Mouse (Mus musculus) forebrain, embryonic 14.5 days (tissue): ENCODE measurements around the gene Olfr619. TPM values are rescaled to one million over a fixed set of nuclear protein-coding genes. Genes with fewer than 3 reads are reported as not detected.

Experiments
- ATAC-seq: fragments of 200-750 bp; cut with Nextera tagmentation; 2 replicates; pipeline ENCODE4 v1.8.0; 2017; ENCODE audit warnings: mild to moderate bottlenecking, moderate library complexity
- DNase-seq: peaks from one replicate; pipeline ENCODE4 v3.0.0-alpha.2; 2015; ENCODE audit warnings: low spot score
- H3K27ac ChIP-seq: fragments of 300-500 bp; sonication (generic); 2 replicates; pipeline ENCODE4 v1.5.1; 2014; ENCODE audit warnings: low read depth, mild to moderate bottlenecking, control low read depth, low read length, moderate library complexity
- H3K27me3 ChIP-seq: fragments of 300-500 bp; sonication (generic); replicated peaks from 2 replicates; pipeline ENCODE4 v1.6.1; 2014; ENCODE audit warnings: low read length, control low read depth, mixed read lengths; ENCODE audit not compliant: control insufficient read depth, insufficient read depth
- H3K36me3 ChIP-seq: fragments of 300-500 bp; sonication (generic); 2 replicates; pipeline ENCODE4 v1.6.1; 2014; ENCODE audit warnings: low read length, control low read depth; ENCODE audit not compliant: control insufficient read depth, insufficient read depth
- H3K4me1 ChIP-seq: fragments of 300-500 bp; sonication (generic); 2 replicates; pipeline ENCODE4 v1.6.1; 2014; ENCODE audit warnings: antibody characterized with exemption, low read length, control low read depth; ENCODE audit not compliant: control insufficient read depth, insufficient read depth
- H3K4me2 ChIP-seq: fragments of 300-500 bp; sonication (generic); 2 replicates; pipeline ENCODE4 v1.6.1; 2014; ENCODE audit warnings: mild to moderate bottlenecking, control low read depth, low read length
- H3K4me3 ChIP-seq: fragments of 300-500 bp; sonication (generic); 2 replicates; pipeline ENCODE4 v1.5.1; 2014; ENCODE audit warnings: low read depth, low read length, control low read depth
- H3K9ac ChIP-seq: fragments of 300-500 bp; sonication (generic); 2 replicates; pipeline ENCODE4 v1.6.1; 2014; ENCODE audit warnings: mild to moderate bottlenecking, low read length, control low read depth, moderate library complexity
- H3K9me3 ChIP-seq: fragments of 300-500 bp; sonication (generic); replicated peaks from 2 replicates; pipeline ENCODE4 v1.6.1; 2016; ENCODE audit warnings: low read length, control low read depth, mixed read lengths; ENCODE audit not compliant: control insufficient read depth
- WGBS: fragments of 180-500 bp; shearing (Covaris S2); extraction: QIAGEN DNeasy Blood & Tissue Kit; methylation state at CpG from one replicate; pipeline ENCODE4 v1.1.7; 2014; 5-methylcytosine and 5-hydroxymethylcytosine counted together
- polyA plus RNA-seq: library from polyadenylated mRNA; unstranded; fragments of >200 nt; fragmentation: Nextera tagmentation; extraction: Ambion mirVana; gene quantifications from 2 replicates; pipeline ENCODE4 v1.2.1, GENCODE M21; 2014

The Olfr619 gene
- polyA plus RNA-seq, result not detected in 2 replicates

DNA sequence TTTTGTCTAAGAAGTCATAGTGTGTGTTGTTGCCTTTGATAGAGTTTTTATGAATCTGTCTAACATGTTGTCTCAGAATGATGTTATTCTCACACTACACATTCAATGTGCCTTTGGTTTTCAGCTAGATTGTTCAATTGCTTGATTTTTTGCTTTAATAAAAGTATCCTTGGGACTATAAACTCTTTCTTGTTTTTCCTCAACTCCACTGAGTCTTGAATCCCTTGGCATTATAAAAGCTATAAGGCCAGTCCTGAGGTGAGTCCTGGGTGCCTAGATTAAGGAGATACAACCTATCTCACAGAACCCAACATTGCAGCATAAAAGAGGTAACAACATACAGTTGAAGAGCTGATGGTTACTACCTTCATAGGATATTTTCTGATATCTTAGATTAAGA lies at the start of gene Olfr619:
Gene Olfr619, plus strand, starts transcription at position 301 of the 400 bp plus-strand sequence.
- Histone ChIP-seq H3K4me3 (no peak within 1 kb of the TSS), H3K36me3 (no peaks in the 10 kb centered on the region), H3K27ac (no peak within 1 kb of the TSS), H3K4me2 (no peak within 1 kb of the TSS), H3K4me1 (no peaks in the 10 kb centered on the region), H3K9ac (no peak within 1 kb of the TSS), H3K9me3 (no peaks in the 10 kb centered on the region), H3K27me3 (no peaks in the 10 kb centered on the region)
- ATAC-seq (no peak), DNase-seq (no peak)

DNA sequence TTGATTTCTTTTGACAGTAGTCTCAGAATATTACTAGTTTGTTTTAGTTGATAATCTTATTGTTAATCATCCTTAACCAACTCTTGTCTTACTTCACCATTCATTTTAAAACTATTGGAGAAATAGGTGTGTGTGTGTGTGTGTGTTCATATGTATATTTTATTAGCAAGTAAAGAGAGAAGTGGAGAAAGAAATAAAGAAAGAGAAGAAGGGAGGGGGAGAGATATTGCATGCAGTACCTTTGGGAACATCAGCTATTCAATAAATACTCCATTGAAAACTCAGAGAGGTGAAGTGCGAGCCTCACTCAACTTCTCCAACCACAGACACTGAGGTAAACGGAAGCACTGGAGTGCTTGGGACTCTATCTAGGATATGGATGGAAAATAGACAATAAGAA lies 44.6 kb upstream of the Olfr619 start, which contains the start of gene Olfr615:
Gene Olfr615, plus strand, starts transcription at position 301 of the 400 bp plus-strand sequence.
- Histone ChIP-seq H3K4me2 (no peak within 1 kb of the TSS), H3K4me1 (no peaks in the 10 kb centered on the region), H3K27ac (no peak within 1 kb of the TSS), H3K4me3 (no peak within 1 kb of the TSS), H3K27me3 (no peaks in the 10 kb centered on the region), H3K9me3 (no peaks in the 10 kb centered on the region), H3K9ac (no peak within 1 kb of the TSS), H3K36me3 (no peaks in the 10 kb centered on the region)
- 88% methylated on average over 2 of the region's 2 CpGs for WGBS
- no peak for DNase-seq
- ATAC-seq, result no peak

DNA sequence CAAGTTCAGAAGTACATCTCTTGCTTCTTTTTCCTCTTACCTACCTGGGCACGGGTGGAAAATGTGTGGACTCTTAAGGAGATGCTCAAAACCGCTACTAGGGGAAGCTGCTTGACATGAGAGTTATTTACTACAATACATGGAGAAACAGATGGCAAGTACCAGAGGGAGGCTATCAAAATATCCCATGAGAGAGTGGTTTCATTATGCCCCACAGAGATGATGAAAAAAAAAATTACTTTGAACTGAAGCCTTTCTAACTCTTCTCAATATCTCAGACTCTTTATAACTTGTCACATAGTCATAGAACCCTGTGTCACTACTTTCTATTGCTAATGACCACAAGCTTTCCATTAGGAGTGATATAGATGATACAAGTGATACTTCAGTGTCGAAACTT lies 31.3 kb upstream of the Olfr619 start, which contains the start of gene Olfr616:
Gene Olfr616, minus strand, starts transcription at position 101 of the 400 bp plus-strand sequence.
- H3K9me3 ChIP-seq, result no peaks in the 10 kb centered on the region
- H3K9ac ChIP-seq, result no peak within 1 kb of the TSS
- no peak for ATAC-seq
- H3K4me2 ChIP-seq, result no peak within 1 kb of the TSS
- no peak within 1 kb of the TSS for H3K27ac ChIP-seq
- H3K36me3 ChIP-seq, result no peaks in the 10 kb centered on the region
- no peak for DNase-seq
- no peak within 1 kb of the TSS for H3K4me3 ChIP-seq
- H3K4me1 ChIP-seq, result no peaks in the 10 kb centered on the region
- 79% methylated on average over 3 of the region's 3 CpGs for WGBS
- no peaks in the 10 kb centered on the region for H3K27me3 ChIP-seq

DNA sequence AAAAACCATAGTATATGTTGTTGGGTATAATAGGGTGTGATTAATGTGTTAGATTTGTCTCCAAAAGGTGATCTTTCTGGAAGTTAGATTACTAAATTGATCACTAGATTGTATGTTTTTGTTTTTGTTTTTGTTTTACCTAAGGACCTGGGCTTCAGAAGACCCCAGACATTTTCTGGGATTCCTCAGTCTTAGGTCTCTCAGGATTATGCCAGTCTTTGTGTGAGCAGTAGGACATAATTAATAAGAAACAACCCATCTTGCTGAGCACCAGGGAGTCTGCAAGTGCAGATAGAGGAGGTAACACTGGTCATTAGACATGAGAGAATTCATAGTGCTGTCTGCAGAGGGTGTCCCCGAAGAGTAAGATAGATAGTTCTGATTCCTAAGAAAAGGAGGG lies 27.6 kb upstream of the Olfr619 start, which contains the start of gene Olfr617:
Gene Olfr617, plus strand, starts transcription at position 301 of the 400 bp plus-strand sequence.
- DNase-seq (no peak), ATAC-seq (no peak)
- H3K36me3 ChIP-seq, result no peaks in the 10 kb centered on the region
- no peak within 1 kb of the TSS for H3K4me3 ChIP-seq
- H3K9ac ChIP-seq, result no peak within 1 kb of the TSS
- H3K27me3 ChIP-seq, result no peaks in the 10 kb centered on the region
- H3K4me2 ChIP-seq, result no peak within 1 kb of the TSS
- H3K4me1 ChIP-seq, result no peaks in the 10 kb centered on the region
- no peak within 1 kb of the TSS for H3K27ac ChIP-seq
- no peaks in the 10 kb centered on the region for H3K9me3 ChIP-seq
- WGBS, result 88% methylated on average over 1 of the region's 1 CpGs

DNA sequence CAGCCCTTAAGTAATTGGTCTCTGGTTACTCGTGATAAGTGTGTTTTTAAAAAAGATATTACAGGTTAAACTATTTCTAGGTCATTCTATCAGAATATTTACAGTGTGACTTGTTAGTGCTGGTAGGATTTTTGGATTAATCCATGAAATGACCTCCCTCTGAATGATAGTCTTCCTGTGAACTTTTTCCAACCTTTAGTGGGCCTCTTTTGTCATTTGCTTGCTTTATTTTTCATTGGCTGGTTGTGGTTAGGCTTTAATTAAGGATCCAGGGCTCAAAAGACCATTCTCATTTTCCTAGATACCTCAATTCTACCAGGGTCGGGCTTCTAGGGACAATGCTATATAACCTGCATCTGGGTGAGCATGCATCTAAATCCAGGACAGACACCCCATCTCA lies 10.6 kb upstream of the Olfr619 start, which contains the start of gene Olfr618:
Gene Olfr618, plus strand, starts transcription at position 301 of the 400 bp plus-strand sequence.
- ATAC-seq, result no peak
- H3K36me3 ChIP-seq, result no peaks in the 10 kb centered on the region
- H3K9me3 ChIP-seq, result no peaks in the 10 kb centered on the region
- no peak within 1 kb of the TSS for H3K4me2 ChIP-seq
- no peaks in the 10 kb centered on the region for H3K27me3 ChIP-seq
- H3K4me3 ChIP-seq, result no peak within 1 kb of the TSS
- H3K27ac ChIP-seq, result no peak within 1 kb of the TSS
- H3K9ac ChIP-seq, result no peak within 1 kb of the TSS
- no peaks in the 10 kb centered on the region for H3K4me1 ChIP-seq
- no peak for DNase-seq
- 59% methylated on average over 2 of the region's 2 CpGs for whole genome bisulfite sequencing

DNA sequence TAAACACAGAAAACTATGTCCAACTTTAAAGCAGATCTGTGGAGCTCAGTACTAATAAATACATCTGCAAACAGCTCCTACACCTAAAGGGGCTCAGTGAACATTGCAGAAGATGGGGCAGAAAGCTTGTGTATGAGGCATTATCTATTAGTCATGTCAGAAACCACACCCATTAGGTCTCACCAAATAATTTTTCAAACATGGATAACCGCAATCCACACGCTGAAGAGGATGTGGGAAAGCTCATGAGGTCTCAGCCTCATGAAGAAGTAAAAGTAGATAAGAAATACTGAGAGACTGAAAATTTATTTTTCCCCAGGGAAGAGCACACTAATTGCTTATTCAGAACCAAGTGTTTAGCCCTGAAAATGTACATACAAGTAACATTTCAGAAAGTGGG lies 7.0 kb downstream of the Olfr619 start:
- no peaks in the 10 kb centered on the region for H3K9me3 ChIP-seq
- WGBS, result 85% methylated on average over 2 of the region's 2 CpGs
- H3K27ac ChIP-seq, result no peak overlapping the region
- no peaks in the 10 kb centered on the region for H3K4me1 ChIP-seq
- DNase-seq (no peak), ATAC-seq (no peak)
- H3K4me2 ChIP-seq, result no peak overlapping the region
- H3K36me3 ChIP-seq, result no peaks in the 10 kb centered on the region
- no peak overlapping the region for H3K4me3 ChIP-seq
- H3K27me3 ChIP-seq, result no peaks in the 10 kb centered on the region
- no peak overlapping the region for H3K9ac ChIP-seq

DNA sequence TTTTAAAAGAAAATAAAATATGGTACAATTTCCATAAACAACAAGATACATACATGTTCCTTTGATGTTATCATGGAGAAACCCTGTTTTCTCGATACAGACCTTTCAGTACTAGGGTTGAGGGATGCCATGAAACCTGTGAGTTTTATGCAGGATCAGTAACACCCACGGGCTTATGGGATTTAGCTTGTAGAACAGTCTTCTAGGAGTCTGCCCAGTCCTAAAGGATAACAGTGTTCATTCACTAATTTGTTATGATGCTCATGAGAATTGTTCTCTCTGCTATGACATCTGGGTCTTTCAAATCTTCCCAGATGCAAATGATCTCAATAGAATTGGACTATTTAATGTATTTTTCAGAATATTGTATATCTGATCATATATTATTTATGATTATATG lies 12.1 kb downstream of the Olfr619 start, which contains the start of gene Olfr620:
Gene Olfr620, minus strand, starts transcription at position 101 of the 400 bp plus-strand sequence.
- ATAC-seq, result no peak
- no peaks in the 10 kb centered on the region for H3K36me3 ChIP-seq
- H3K9ac ChIP-seq, result no peak within 1 kb of the TSS
- H3K9me3 ChIP-seq, result no peaks in the 10 kb centered on the region
- no peaks in the 10 kb centered on the region for H3K4me1 ChIP-seq
- 76% methylated on average over 2 of the region's 2 CpGs for WGBS
- no peak within 1 kb of the TSS for H3K4me2 ChIP-seq
- H3K4me3 ChIP-seq, result no peak within 1 kb of the TSS
- no peak within 1 kb of the TSS for H3K27ac ChIP-seq
- H3K27me3 ChIP-seq, result no peaks in the 10 kb centered on the region
- no peak for DNase-seq

DNA sequence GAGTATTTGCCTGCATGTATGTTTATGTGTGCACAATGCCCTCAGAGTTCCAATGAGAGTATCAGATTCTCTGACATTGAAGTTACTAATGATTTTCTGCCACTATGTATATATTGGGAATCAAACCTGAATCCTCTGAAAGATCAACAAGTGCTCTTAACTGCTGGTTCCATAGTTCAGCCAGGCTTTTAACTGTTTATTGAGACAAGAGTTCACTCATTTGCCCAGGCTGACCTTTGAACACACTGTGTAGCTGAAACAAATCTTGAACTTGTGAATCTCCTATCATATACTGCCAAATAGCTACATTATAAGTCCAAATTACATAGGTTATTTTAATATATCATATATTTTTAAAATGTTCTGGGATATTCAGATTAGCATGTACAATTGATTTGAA lies 36.4 kb downstream of the Olfr619 start:
- no peak overlapping the region for H3K9ac ChIP-seq
- DNase-seq, result no peak
- no peaks in the 10 kb centered on the region for H3K36me3 ChIP-seq
- H3K4me1 ChIP-seq, result no peaks in the 10 kb centered on the region
- no peaks in the 10 kb centered on the region for H3K27me3 ChIP-seq
- no peak overlapping the region for H3K4me3 ChIP-seq
- H3K27ac ChIP-seq, result no peak overlapping the region
- H3K9me3 ChIP-seq, result no peaks in the 10 kb centered on the region
- ATAC-seq, result no peak
- H3K4me2 ChIP-seq, result no peak overlapping the region

DNA sequence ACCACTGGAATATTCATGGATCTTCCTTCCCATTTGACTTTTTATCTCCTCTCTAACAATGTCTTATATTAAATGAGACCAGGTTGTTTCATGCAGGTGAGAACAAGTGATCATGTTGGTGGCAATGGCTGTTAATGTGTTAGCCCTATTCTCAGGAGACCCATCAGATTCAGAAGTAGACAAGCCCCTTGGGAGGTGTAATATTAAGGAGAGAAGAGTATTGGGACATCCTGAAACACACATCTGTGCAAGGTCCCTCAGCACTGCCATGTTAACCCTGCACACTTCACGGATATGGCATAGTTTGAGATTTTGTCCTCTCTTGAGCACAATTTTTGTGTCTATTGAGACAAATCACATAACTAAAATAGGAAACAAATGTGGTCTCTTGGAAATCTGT lies 42.2 kb downstream of the Olfr619 start, which contains the start of gene Olfr622:
Gene Olfr622, minus strand, starts transcription at position 101 of the 400 bp plus-strand sequence.
- H3K27ac ChIP-seq, result no peak within 1 kb of the TSS
- WGBS, result 68% methylated on average over 1 of the region's 1 CpGs
- H3K36me3 ChIP-seq, result no peaks in the 10 kb centered on the region
- ATAC-seq, result no peak
- H3K27me3 ChIP-seq, result no peaks in the 10 kb centered on the region
- no peak for DNase-seq
- H3K4me1 ChIP-seq, result no peaks in the 10 kb centered on the region
- no peak within 1 kb of the TSS for H3K4me3 ChIP-seq
- H3K9me3 ChIP-seq, result no peaks in the 10 kb centered on the region
- no peak within 1 kb of the TSS for H3K4me2 ChIP-seq
- no peak within 1 kb of the TSS for H3K9ac ChIP-seq
